Comparison of ENCODE assay signal across 8 mouse cellular contexts in genomic region chr9:20990861-20991260, GRCm38 (mm10). TPM values are rescaled to one million over a fixed set of nuclear protein-coding genes. Genes with fewer than 3 reads are reported as not detected.
DNase-seq lines count a peak whose midpoint lies in the region; ATAC-seq and TF ChIP-seq lines count a peak whose summit lies in the region.
"Had no signal": no experiment of that assay in that cellular context is flagged by ENCODE, and none has a peak within 500 bp of the region (broad histone marks: within the 10 kb centered on the region; RNA-seq: fewer than 3 reads in every experiment).

No protein-coding gene starts in this region.

- 7% methylated on average over 10 of the region's 10 CpGs for WGBS in intestine, embryonic 14.5 days
- 25% methylated on average over 10 of the region's 10 CpGs for whole genome bisulfite sequencing in liver, embryonic 13.5 days (ENCODE audit: insufficient replicate concordance)
- 5% methylated on average over 10 of the region's 10 CpGs for WGBS in stomach, embryonic 15.5 days

- TF ChIP-seq EP300 in ES-Bruce4 (IDR thresholded peaks at IDR 0.05; ENCODE audit: insufficient read depth, low read depth, low read length): peak; percentile 84

- no peak for TF ChIP-seq CTCF in ES-Bruce4 (IDR thresholded peaks at IDR 0.05; ENCODE audit: low read depth, low read length)

- no peaks in the 10 kb centered on the region for H3K9me3 ChIP-seq in ES-Bruce4 (replicated peaks; ENCODE audit: control insufficient read depth, insufficient read depth, low read length, poor library complexity, severe bottlenecking)
- no peaks in the 10 kb centered on the region for H3K9me3 ChIP-seq in intestine, embryonic 14.5 days (ENCODE audit: control insufficient read depth, low read length)
- H3K9me3 ChIP-seq in liver, embryonic 13.5 days (replicated peaks): no peaks in the 10 kb centered on the region
- no peaks in the 10 kb centered on the region for H3K9me3 ChIP-seq in stomach, embryonic 15.5 days

- no peak for TF ChIP-seq POLR2A in ES-Bruce4 (IDR thresholded peaks at IDR 0.05; ENCODE audit: insufficient read depth, low read length)

- peak; percentile 97 for DNase-seq in R1 (ENCODE audit: low read depth, low spot score)
- peak; percentile 68 for DNase-seq in intestine, embryonic 14.5 days (ENCODE audit: low spot score)
- DNase-seq in liver, embryonic 13.5 days: no peak
- DNase-seq in layer of hippocampus, postnatal 25 days (ENCODE audit: extremely low spot score in 1 of 2, low spot score in 1 of 2): no peak
- DNase-seq in spleen, postnatal 14 days (ENCODE audit: low spot score in 2 of 2): no peak

- H3K27me3 ChIP-seq in ES-Bruce4 (ENCODE audit: control insufficient read depth, insufficient read depth, low read length, poor library complexity, severe bottlenecking): no peaks in the 10 kb centered on the region
- no peaks in the 10 kb centered on the region for H3K27me3 ChIP-seq in intestine, embryonic 14.5 days (replicated peaks; ENCODE audit: control insufficient read depth, insufficient read depth, low read length)
- H3K27me3 ChIP-seq in liver, embryonic 13.5 days: peaks cover 3% of the 10 kb centered on the region; the same call in 1 of the 2 replicates
- no peaks in the 10 kb centered on the region for H3K27me3 ChIP-seq in stomach, embryonic 15.5 days (replicated peaks)

- H3K4me3 ChIP-seq in ES-Bruce4 (ENCODE audit: low read depth, low read length): no peak overlapping the region
- no peak overlapping the region for H3K4me3 ChIP-seq in intestine, embryonic 14.5 days (ENCODE audit: low read depth, low read length)
- no peak overlapping the region for H3K4me3 ChIP-seq in liver, embryonic 13.5 days (replicated peaks)
- no peak overlapping the region for H3K4me3 ChIP-seq in stomach, embryonic 15.5 days (replicated peaks)
- H3K4me3 ChIP-seq: myocyte had no signal

- H3K36me3 ChIP-seq in ES-Bruce4 (ENCODE audit: control insufficient read depth, insufficient read depth, low read length, poor library complexity, severe bottlenecking): no peaks in the 10 kb centered on the region
- no peaks in the 10 kb centered on the region for H3K36me3 ChIP-seq in intestine, embryonic 14.5 days (ENCODE audit: control insufficient read depth, insufficient read depth, low read length)
- no peaks in the 10 kb centered on the region for H3K36me3 ChIP-seq in liver, embryonic 13.5 days
- no peaks in the 10 kb centered on the region for H3K36me3 ChIP-seq in stomach, embryonic 15.5 days

- peak overlapping the region; percentile 64 for H3K27ac ChIP-seq in ES-Bruce4 (ENCODE audit: insufficient read depth, low read length)
- H3K27ac ChIP-seq in intestine, embryonic 14.5 days (ENCODE audit: low read depth): no peak overlapping the region
- no peak overlapping the region for H3K27ac ChIP-seq in liver, embryonic 13.5 days
- 0 out of 2 replicates have a peak overlapping the region, but pooled peaks have one; percentile 6 for H3K27ac ChIP-seq in stomach, embryonic 15.5 days

- no peak for ATAC-seq in intestine, embryonic 14.5 days (replicated peaks; ENCODE audit: low FRiP score, low TSS enrichment, low read depth)
- ATAC-seq in liver, embryonic 13.5 days (ENCODE audit: low read depth): no peak
- ATAC-seq in stomach, embryonic 15.5 days (ENCODE audit: insufficient read depth, low FRiP score, low read depth): no peak

- H3K4me1 ChIP-seq in ES-Bruce4 (ENCODE audit: control insufficient read depth, insufficient read depth, low read length): peaks cover 4% of the 10 kb centered on the region
- H3K4me1 ChIP-seq in intestine, embryonic 14.5 days (replicated peaks; ENCODE audit: control insufficient read depth, insufficient read depth, low read length): peaks cover 25% of the 10 kb centered on the region
- peaks cover 17% of the 10 kb centered on the region for H3K4me1 ChIP-seq in liver, embryonic 13.5 days (replicated peaks)
- 0 out of 2 replicates have a peak, but pooled peaks cover 19% of the 10 kb centered on the region for H3K4me1 ChIP-seq in stomach, embryonic 15.5 days

- H3K4me2 ChIP-seq in intestine, embryonic 14.5 days (ENCODE audit: low read length): peak overlapping the region; percentile 34
- H3K4me2 ChIP-seq in liver, embryonic 13.5 days: peak overlapping the region; percentile 32; the same call in 1 of the 2 replicates
- H3K4me2 ChIP-seq in stomach, embryonic 15.5 days: no peak overlapping the region

- 0 out of 2 replicates have a peak overlapping the region, but pooled peaks have one; percentile 1 for H3K9ac ChIP-seq in ES-Bruce4 (ENCODE audit: low read depth, poor library complexity, severe bottlenecking)
- H3K9ac ChIP-seq in intestine, embryonic 14.5 days (ENCODE audit: low read length): no peak overlapping the region
- 0 out of 2 replicates have a peak overlapping the region, but pooled peaks have one; percentile 1 for H3K9ac ChIP-seq in liver, embryonic 13.5 days
- H3K9ac ChIP-seq in stomach, embryonic 15.5 days: no peak overlapping the region

RNA-seq across cellular contexts. Expression of gene Mrpl4, which starts 11.7 kb away (rescaled TPM):
- polyA plus RNA-seq in ES-Bruce4 (2011; ENCODE audit: insufficient read depth, insufficient read length, low read depth, missing spikeins): 45.1 and 50.9 TPM in 2 replicates
- 151 and 155 TPM in 2 replicates for polyA plus RNA-seq in intestine, embryonic 14.5 days (2014; fragmentation: Nextera tagmentation; extraction: Ambion mirVana)
- polyA plus RNA-seq in liver, embryonic 13.5 days (2015; fragmentation: Nextera tagmentation; extraction: Ambion mirVana): 81.2 and 84.0 TPM in 2 replicates
- polyA plus RNA-seq in stomach, embryonic 15.5 days (2015; fragmentation: Nextera tagmentation; extraction: Ambion mirVana): 129 and 133 TPM in 2 replicates
- total RNA-seq in layer of hippocampus, postnatal 25 days (2021): 10 to 100 TPM; 60.1 to 62.4 TPM

RNA-seq across cellular contexts. Expression of gene S1pr2, which starts 14.3 kb away (rescaled TPM):
- polyA plus RNA-seq in ES-Bruce4 (2011; ENCODE audit: insufficient read depth, insufficient read length, low read depth, missing spikeins): 14.1 and 19.9 TPM in 2 replicates
- polyA plus RNA-seq in intestine, embryonic 14.5 days (2014; fragmentation: Nextera tagmentation; extraction: Ambion mirVana): 31.9 and 35.5 TPM in 2 replicates
- polyA plus RNA-seq in liver, embryonic 13.5 days (2015; fragmentation: Nextera tagmentation; extraction: Ambion mirVana): 4.7 and 4.8 TPM in 2 replicates
- polyA plus RNA-seq in stomach, embryonic 15.5 days (2015; fragmentation: Nextera tagmentation; extraction: Ambion mirVana): 39.4 and 40.1 TPM in 2 replicates
- 1 to 10 TPM; 2.5 to 3.6 TPM for total RNA-seq in layer of hippocampus, postnatal 25 days (2021)

RNA-seq across cellular contexts. Expression of gene Icam1, which starts 24.9 kb away (rescaled TPM):
- polyA plus RNA-seq in ES-Bruce4 (2011; ENCODE audit: insufficient read depth, insufficient read length, low read depth, missing spikeins): 24.9 and 25.7 TPM in 2 replicates
- polyA plus RNA-seq in intestine, embryonic 14.5 days (2014; fragmentation: Nextera tagmentation; extraction: Ambion mirVana): 11.4 and 11.8 TPM in 2 replicates
- 9.6 and 9.7 TPM in 2 replicates for polyA plus RNA-seq in liver, embryonic 13.5 days (2015; fragmentation: Nextera tagmentation; extraction: Ambion mirVana)
- polyA plus RNA-seq in stomach, embryonic 15.5 days (2015; fragmentation: Nextera tagmentation; extraction: Ambion mirVana): 10.9 and 11.3 TPM in 2 replicates
- 1 to 10 TPM; 2.1 to 2.7 TPM for total RNA-seq in layer of hippocampus, postnatal 25 days (2021)

RNA-seq across cellular contexts. Expression of gene Dnmt1, which starts 31.2 kb away (rescaled TPM):
- 115 and 120 TPM in 2 replicates for polyA plus RNA-seq in ES-Bruce4 (2011; ENCODE audit: insufficient read depth, insufficient read length, low read depth, missing spikeins)
- 65.4 and 69.9 TPM in 2 replicates for polyA plus RNA-seq in intestine, embryonic 14.5 days (2014; fragmentation: Nextera tagmentation; extraction: Ambion mirVana)
- polyA plus RNA-seq in liver, embryonic 13.5 days (2015; fragmentation: Nextera tagmentation; extraction: Ambion mirVana): 63.3 and 75.0 TPM in 2 replicates
- polyA plus RNA-seq in stomach, embryonic 15.5 days (2015; fragmentation: Nextera tagmentation; extraction: Ambion mirVana): 74.7 and 76.0 TPM in 2 replicates
- 10 to 100 TPM; 34.6 to 36.3 TPM for total RNA-seq in layer of hippocampus, postnatal 25 days (2021)

RNA-seq across cellular contexts. Expression of gene Icam4, which starts 38.3 kb away (rescaled TPM):
- polyA plus RNA-seq in ES-Bruce4 (2011; ENCODE audit: insufficient read depth, insufficient read length, low read depth, missing spikeins): 1.3 TPM in 1 of 2 replicates, not detected in the other
- 0.96 TPM in 1 of 2 replicates, not detected in the other for polyA plus RNA-seq in intestine, embryonic 14.5 days (2014; fragmentation: Nextera tagmentation; extraction: Ambion mirVana)
- polyA plus RNA-seq in liver, embryonic 13.5 days (2015; fragmentation: Nextera tagmentation; extraction: Ambion mirVana): 244 and 254 TPM in 2 replicates
- 6.6 and 16.2 TPM in 2 replicates for polyA plus RNA-seq in stomach, embryonic 15.5 days (2015; fragmentation: Nextera tagmentation; extraction: Ambion mirVana)
- total RNA-seq in layer of hippocampus, postnatal 25 days (2021): under 1 TPM; 0.84 to 0.87 TPM

Comparison
In these comparisons a context has a peak if more than half of its experiments do, and no peak if none do; other contexts are left out.
1. H3K27ac ChIP-seq: peak in ES-Bruce4 (single experiment) and stomach, embryonic 15.5 days (single experiment); none in intestine, embryonic 14.5 days (single experiment) and liver, embryonic 13.5 days (single experiment).
2. H3K9ac ChIP-seq: peak in ES-Bruce4 (single experiment) and liver, embryonic 13.5 days (single experiment); none in intestine, embryonic 14.5 days (single experiment) and stomach, embryonic 15.5 days (single experiment).
3. DNase-seq: peak in R1 (single experiment) and intestine, embryonic 14.5 days (single experiment); none in liver, embryonic 13.5 days (single experiment), layer of hippocampus, postnatal 25 days (0 of 2) and spleen, postnatal 14 days (0 of 2).